Mouse (Mus musculus) fibroblast of lung, adult 2 months (primary cell): ENCODE results near the gene B9d1.

Experiments
- DNase-seq: peaks from one replicate; pipeline ENCODE4 v3.0.0-alpha.2; 2011; ENCODE audit warnings: low read depth

The B9d1 gene

DNA sequence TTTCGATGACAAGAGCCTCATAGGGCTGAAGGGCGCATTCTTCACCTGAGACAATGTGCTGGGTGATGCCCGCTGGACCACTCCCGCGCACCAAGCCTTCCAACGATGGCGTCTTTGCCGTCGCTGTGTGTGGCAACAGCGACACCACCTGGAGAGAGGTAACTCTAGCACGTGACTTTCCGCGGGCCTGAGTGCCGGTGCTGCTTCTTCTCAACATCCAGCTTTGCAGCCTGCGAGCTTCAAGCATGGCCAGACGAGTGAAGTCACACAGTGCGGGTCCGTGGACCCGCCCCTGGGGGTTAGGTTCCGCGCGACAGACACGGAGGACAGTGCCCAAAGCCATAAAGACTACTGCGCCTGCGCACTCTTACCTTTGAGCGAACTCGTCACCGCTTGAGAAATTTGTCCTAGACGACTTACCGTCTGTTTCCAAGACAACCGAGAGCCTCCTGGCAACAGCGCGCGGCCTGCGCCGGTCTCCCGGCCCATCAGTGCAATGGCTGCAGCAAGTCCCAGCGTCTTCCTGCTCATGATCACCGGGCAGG lies at the start of gene B9d1:
Gene B9d1 (plus strand): TSS at position 432 of the 545 bp plus-strand sequence.
- DNase-seq = peak; percentile 82

DNA sequence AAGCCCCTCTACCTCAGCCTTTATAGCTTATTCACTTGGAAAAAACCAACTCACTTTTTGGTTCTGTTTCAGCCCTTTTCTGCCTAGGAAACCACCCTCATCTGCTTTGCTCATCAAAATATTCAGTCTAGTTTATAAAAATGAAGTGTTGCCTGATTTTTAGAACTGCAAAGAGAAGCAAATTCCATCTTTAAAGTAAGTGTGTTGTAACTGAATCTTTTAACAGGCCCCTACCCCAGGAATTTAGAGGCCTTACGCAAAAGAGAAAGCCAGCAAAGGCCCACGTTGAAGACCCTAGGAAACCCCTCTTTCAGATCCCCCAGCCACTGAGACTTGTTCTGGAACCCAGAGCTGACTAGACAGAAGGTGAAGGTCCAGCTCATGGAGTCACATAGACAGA lies 40.9 kb upstream of the B9d1 start:
- no peak for DNase-seq

DNA sequence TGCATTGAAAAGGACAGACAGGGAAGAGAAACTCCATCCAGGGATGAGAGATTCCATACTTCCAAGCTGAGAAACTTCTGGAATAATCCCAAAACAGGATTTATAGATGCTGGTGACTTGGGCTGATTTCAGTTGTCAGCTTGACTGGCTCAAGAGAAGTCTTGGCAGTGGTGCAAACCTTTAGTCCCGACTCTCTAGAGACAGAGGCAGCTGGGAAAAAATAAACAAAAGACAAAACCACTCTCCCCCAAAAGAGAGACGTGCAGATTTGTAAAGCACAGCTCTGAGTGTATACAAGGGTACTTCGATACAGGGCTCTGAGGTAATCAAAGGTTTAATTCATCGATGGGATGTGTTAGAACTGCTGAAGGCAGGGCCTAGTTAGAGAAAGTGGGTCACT lies 39.5 kb upstream of the B9d1 start:
- no peak for DNase-seq

DNA sequence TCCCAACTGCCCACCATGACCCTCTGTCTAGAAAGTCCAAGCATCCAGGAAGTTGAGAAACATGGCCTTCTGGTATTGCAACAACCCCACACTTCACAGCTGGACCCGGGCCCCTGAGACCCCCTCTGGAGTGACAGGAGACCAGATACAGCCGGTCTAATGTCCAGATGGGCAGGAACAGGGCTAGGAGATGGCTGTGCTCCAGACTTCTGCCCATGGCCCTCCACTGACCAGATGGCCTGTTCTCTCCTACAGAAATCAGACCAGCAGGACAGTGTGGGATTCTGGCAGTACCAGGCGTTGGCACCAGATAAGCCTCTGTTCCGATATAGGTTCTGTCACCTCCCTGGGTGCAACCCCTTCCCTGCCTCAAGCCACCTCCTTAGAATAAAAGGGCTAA lies 36.4 kb upstream of the B9d1 start:
- DNase-seq = no peak

DNA sequence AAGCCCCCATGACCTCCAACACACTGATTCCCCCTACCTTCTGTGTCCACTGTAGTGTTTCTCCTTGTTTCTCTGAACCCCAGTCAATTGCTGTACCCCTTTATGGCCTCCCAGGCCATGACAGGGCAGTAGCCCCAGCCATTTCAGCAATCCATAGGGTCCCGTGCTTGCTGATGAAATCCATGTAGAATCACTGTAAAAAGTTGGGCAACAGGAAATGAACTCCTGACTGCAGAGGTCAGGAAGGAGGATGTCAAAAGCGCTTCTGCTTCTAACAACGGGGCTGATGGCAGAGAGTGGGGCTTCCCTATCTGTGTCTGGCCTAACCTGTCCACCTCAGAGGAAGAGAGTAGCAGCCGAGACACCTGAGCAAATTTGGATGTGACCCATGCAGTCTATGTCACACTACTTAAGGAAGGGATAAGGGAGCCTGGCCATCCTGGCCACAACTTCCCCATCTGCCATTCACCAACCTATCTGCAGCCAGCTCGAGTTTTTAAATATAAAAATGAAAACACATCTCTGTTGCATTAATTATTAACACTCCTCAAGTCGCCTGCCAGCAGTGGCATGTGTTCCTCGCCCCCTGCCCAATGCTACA lies 35.5 kb upstream of the B9d1 start:
- no peak for DNase-seq

DNA sequence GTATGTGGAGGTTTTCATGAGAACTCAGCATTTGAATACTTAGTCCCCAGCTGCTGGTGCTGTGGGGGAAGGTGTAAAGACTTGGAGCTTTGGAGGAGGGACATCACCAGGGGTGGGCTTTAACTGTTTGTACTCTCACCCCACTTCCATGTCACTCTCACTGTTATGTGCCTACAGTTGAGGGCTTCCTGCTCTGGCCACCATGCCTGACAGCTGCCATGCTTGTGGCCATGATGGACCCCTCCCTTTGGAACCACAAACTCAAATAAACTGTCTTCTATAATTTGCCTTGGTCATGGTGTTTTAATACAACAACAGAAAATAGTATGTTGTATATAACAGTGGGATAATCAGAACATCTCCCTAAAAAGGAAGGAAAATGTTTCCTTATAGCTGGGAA lies 34.1 kb upstream of the B9d1 start:
- DNase-seq = no peak

DNA sequence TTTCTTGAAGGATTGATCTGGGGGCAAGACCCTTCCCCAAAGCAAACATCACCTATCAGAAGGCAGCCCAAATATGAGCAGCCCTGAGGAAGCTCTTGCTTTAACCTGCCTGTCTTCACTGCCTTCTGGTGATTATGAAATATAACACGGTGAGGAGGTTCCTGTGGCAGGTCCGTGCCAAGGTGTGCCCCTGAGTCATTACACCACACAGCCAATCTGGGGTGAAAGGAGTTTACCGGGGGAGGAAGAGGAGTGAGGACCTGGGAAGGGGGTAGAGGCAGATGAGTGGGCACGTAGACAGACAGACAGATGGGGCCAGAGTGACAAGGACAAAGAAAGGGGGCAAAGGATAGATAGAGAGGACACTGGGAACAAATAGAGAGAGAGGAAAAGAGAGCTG lies 31.3 kb upstream of the B9d1 start:
- no peak for DNase-seq

DNA sequence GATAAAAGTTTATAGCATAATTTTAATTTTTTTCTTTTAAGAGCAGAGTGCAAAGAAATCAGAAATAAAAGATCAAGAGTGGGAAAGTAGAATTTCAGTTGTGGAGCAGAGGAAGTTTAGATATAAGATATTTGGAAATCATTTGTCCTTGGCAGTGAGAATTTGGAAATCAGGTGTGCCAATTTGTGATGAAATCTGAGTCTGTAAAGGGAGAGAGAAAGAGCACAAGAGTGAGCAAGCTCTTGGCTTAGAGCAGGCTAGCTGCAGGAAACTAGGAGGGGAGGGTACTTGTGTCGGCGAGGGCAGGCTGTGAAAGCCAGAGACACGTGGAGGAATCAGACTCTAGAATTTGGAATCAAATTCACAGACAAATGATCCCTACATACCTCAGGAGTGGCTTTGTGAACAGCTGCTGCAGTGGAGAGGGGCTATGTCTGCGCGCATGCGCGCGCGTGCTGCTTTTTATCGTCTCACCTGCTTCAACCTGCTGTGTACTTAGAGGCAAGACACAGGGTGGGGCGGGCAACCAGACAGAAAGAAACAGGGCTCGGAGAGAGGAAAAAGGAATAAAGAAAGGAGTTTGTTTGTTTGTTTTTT lies 28.1 kb upstream of the B9d1 start:
- no peak for DNase-seq

DNA sequence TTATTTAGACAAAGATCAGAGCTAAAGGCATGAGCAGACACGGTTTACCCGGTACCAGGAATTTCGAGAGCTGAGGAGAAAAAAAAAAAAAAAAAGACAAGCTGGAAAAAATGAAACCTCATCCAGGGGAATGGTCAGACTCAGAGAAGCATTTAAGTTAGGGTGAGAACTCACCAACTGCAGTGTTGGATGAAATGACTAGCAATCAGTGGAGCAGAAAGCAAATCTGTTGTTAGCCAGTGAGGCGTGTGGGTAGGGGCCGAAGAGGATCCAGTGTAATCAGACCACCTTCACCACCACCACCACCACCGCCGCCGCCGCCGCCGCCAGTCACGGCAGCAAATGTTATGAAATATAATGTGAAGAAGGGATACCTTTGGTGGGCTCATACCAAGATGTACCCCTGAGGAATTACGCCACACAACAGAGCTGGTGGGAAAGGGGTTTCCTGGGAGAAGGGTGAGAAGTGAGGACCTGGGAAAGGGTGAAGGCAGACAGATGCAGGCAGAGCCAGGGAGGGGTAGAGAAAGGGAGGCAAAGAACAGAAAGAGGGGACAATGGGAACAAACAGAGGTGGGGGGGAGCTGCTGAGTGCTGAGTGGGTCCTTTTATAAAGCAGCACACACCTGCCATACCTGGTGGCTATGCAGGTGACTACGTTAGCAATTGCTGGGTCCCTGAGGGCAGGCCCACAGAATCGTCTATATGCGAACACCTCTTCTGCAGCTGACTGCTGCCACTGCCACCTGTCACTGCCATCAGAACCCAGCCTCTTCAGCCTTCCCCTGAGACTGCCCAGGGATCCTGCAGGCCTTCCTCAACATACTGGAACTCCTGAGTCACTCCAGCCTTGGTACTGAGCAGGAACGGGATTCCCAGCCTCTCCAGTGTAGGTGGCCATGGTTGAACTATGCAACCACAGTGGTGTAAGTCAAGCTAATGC lies 27.1 kb upstream of the B9d1 start:
- no peak for DNase-seq

DNA sequence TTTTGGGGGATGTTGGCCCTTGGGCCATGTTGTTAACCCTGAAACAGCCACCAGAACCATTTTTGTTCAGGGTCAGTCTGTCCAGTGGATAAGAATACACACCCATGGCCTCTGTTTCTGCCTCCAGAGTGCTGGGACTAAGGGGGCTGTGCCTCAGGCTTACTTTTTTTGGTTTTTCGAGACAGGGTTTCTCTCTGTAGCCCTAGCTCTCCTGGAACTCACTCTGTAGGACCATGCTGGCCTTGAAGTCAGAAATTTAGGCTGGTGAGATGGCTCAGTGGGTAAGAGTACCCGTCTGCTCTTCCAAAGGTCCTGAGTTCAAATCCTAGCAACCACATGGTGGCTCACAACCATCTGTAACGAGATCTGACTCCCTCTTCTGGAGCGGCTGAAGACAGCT lies 26.2 kb upstream of the B9d1 start:
- DNase-seq = no peak

DNA sequence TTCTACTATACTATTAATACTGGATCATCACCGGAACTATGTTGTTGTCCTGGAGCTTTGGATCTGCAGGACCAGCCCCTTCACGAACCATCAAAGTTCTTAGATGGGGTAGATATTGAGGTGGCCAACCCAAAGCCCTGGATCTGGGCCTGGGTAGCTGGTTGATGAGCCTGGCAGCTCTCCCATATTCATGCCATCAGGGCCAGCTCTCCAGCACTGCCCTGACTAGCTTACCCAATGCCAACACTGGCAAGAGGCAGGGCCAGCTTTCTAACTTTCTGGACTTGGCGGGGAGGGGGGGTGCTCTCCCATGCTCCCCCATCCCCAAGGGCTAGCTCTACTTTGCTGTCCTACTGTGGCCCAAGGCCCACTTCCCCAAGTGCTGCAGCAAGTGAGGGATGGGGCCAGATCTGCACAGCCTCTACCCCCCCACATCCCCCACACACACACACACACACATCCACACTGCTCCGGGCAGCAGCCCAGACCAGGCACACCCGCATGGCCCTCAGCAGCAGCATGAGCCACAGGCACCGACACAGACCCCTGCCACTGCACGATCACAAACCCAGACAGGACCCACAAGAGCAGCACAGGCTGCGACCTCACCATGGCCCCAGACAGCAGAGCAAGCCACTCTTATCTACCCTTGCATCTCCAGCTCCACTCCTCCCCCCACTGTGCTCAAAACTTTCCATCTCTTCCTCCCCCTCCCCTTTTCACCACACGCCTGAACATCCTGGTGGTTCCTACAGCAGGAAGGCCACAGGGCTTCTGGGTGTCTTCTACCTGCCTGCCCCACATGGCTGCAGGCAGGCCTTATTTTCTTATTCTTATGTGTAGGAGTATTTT lies 23.5 kb upstream of the B9d1 start:
- DNase-seq = no peak

DNA sequence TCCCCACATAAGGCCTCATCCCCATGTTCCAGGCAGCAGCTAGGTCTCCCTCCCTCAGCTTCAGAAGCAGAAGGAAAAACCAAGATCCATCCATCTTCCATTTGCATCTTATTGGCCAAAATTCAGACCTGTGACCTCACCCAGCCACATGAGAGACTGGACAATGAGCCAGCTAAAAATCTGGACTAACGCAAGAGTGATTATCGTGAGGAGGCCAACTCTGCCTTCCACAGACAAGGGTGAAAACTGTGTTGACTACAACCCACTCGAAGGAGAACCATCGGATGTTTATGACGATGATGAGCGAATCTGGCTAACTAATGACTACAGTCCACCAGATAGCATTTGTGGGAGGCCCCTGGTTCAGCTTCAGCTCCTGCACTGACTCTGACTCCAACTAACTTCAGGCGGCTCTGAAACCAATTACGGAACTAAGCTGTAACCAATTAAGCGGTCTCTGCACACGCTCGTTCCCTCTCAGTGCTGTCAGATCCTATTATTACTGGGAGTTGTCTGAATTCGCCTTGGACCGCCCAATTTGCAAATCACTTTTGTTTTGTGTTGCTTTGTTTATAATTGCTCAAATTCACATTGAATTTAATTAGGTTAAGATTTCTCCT lies 21.6 kb upstream of the B9d1 start:
- no peak for DNase-seq

DNA sequence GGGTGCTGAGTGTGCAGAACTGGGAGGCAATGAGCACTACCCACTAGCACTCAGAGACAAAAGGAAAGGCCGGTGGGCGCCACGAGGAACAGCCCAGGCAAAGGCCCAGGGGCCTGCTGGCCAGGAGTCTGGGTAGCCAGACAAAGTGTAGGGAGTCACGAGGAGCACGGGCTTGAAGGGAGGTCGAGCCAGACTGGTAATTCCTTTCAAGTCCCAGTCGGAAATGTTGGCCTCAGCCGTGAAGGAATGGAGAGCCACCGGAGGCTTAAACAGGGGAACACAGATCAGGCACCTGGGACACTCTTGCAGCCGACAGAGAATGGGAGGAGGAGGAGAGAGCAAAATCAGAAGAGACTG lies 20.7 kb upstream of the B9d1 start:
- no peak for DNase-seq

DNA sequence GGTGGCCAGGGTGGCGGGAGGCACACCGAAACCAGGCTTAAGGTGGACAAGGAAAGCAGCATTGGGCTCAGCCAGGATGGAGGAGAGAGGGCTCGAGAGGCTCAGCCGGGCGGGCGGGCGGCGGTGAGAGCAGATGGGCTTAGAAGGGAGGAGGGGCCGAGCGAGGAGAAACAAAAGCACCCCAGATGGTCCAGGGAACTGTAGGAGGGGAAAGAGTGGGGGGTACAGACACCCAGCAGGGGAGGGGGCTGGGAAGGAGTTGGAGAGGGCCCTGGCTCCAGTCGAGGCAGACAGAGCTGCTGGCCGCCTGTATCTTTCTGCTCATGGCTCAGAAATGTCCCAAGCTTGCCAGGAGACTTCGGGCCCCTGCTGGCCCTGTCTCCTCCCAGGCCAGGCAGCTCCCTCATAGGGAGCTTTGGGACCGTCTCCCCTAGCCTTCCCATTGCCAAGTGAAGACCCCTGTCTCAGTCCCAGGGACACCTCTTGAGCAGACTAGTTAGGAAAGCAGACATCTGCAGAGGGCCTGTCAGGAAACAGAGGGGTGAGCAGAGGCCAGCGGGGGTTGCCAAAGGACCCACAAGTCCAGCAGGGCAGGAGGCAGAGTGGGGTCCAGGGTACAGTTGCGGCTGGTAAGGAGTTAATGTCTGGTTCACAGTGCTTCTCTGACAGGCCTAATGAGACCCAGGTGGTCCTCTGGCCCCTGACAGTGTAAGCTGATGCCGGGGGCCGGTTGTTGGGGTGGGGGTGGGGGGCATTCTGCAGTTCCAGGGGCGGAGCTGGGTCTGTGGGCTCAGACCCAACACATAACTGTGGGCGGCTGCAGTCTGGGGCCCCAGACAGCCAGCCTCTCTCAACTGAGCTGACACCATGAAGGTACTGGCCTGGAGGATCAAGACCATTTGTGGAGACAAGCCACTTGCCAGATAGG lies 20.1 kb upstream of the B9d1 start, which contains the start of gene Mfap4:
Gene Mfap4 (plus strand): TSS at position 819 of the 928 bp plus-strand sequence.
- no peak for DNase-seq

DNA sequence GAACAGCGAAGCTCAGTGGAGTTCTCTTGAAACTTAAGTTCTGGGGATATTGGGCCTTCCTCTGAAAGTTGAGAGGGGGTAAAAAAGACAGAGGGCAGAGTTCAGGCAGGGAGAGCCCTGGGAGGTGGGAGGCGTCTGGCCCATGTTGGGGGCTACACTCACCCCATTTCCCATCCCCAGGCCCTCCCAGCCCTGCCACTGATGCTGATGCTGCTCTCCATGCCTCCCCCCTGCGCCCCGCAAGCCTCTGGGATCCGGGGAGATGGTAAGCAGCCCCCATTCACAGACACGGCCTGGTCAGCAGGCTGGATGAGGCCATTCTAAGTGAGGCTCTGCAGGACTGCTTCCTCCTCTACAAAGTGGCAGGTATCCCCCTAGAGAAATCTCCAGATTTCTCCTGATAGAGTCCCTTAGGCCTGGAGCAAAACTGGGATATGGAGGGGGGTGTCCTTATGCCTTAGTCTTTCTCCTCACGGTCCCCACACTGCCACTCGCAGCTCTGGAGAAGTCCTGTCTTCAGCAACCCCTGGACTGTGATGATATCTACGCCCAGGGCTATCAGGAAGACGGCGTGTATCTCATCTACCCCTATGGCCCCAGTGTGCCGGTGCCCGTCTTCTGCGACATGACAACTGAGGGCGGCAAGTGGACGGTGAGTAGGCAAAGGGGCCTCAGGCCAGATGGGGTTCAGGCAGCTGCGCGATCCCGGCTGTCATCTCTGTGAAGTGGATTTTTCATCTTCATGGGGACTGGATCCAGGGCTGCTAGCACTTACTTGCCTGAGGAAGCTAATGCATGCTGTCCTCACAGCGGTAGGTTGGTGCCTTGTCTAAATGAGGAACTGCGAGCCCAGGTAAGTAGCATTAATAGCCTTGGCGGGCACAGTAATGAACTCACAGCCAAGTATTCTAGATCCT lies 19.1 kb upstream of the B9d1 start:
- no peak for DNase-seq

DNA sequence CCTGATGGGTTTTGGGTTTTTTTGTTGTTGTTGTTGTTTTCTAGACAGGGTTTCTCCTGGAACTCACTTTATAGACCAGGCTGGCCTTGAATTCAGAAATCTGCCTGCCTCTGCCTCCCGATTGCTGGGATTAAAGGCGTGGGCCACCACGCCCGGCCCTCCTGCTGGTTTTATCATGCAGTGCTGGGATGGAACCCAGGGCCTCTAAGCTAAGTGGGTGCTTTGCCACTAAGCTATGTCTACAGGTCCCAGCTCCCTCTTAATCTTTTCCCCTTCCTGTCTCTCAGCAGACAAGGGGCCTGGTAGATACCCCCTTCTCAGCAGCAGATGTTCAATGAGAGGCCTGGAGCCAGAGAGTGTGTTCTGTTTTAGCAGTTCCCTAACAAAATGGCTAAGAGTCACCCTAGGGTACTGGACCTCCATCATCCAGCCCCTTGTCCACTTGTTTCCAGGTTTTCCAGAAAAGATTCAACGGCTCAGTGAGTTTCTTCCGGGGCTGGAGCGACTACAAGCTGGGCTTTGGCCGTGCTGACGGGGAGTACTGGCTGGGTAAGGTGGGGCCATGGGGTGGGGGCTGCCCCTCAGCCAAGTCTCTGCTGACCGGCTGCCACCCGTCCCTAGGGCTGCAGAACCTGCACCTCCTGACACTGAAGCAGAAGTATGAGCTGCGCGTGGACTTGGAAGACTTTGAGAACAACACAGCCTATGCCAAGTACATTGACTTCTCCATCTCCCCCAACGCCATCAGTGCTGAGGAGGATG lies 18.3 kb upstream of the B9d1 start:
- no peak for DNase-seq

DNA sequence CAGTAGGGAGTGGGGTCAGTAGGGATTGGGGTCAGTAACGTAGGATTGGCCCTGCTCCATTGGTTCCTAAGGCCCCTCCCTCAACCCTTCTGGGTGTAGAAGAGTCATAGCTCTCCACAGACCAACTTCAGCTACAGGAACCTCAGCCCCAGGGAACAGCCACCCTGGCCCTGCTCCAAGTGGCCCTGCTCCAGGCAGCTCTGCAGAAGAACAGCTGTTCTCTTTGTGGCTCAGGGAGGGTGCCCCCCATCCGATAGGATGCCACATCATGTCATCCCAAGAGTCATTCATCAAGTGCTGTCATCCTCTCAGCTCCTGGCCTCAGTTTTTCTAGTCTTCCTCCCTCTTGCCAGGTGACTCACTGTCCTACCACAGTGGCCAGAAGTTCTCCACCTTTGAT lies 17.5 kb upstream of the B9d1 start:
- DNase-seq = no peak

DNA sequence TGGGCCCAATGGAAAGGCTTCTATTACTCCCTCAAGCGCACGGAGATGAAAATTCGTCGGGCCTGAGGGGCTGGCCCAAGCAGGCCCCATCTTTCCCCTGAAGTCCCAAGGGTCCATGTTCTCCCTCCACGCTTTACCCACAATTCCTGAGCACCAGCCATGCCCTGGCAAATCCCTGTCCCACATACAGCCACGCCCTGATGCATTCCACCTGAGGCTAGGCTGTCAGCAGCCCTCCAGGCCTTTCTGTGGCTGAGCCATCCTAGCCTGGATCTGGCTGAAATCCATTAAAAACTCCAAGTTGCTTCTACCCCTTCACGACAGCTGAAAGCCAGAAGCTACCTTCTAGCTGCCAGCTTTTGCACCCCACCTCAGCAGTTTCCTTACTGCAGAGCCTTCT lies 17.0 kb upstream of the B9d1 start:
- no peak for DNase-seq

DNA sequence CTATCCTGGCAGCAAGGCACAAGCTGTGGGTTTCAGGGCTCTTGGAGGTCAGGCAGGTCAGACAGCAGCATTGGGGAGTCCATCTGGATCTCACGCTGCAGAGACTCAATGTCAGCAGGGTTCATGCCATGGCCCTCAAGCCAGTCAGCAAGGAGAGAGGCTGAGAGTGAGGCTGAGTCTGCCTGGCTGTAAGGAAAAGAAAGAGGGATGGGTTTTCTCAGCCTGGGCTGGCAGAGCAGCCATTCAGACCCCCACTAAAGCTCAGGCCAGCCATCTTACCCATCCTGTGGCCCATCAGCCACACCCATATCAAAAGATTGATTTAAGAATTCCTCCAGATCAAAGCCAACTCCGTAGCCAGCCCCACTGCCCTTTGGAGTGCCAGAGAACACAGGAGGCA lies 15.9 kb upstream of the B9d1 start:
- no peak for DNase-seq
